Mouse (Mus musculus) liver, postnatal 0 days (tissue): ENCODE measurements around the gene Gm20388.

ENCODE experiments used
- CTCF ChIP-seq: sonication (generic); IDR thresholded peaks from 2 replicates; pipeline ENCODE4 v1.5.1; 2016; ENCODE audit warnings: antibody characterized with exemption, low read depth
- EP300 ChIP-seq: IDR thresholded peaks from 2 replicates; pipeline ENCODE4 v1.6.1; 2016; ENCODE audit warnings: antibody characterized with exemption, low read depth, mild to moderate bottlenecking

- no peak for TF ChIP-seq CTCF
- no peak for TF ChIP-seq EP300
These were observed 4432.5 kb downstream of the Gm20388 start for GRCm38 (mm10) chr8:124343151-124343550.
